Mouse (Mus musculus) stomach, embryonic 14.5 days (tissue): ENCODE measurements around the gene Rngtt. TPM values are rescaled to one million over a fixed set of nuclear protein-coding genes. Genes with fewer than 3 reads are reported as not detected.

Experiments used
- ATAC-seq: fragments of 200-750 bp; cut with Nextera tagmentation; 2 replicates; pipeline ENCODE4 v1.8.0; 2017; ENCODE audit warnings: low read depth, moderate TSS enrichment; ENCODE audit not compliant: insufficient number of reproducible peaks, insufficient read depth, low FRiP score
- H3K27ac ChIP-seq: fragments of 300-500 bp; sonication (generic); 2 replicates; pipeline ENCODE4 v1.5.1; 2014; ENCODE audit warnings: mild to moderate bottlenecking, low read length, moderate library complexity, mixed read lengths
- H3K27me3 ChIP-seq: fragments of 300-500 bp; sonication (generic); 2 replicates; pipeline ENCODE4 v1.6.1; 2014; ENCODE audit warnings: low read length, control low read depth, mixed read lengths; ENCODE audit not compliant: control insufficient read depth, insufficient read depth
- H3K36me3 ChIP-seq: fragments of 300-500 bp; sonication (generic); 2 replicates; pipeline ENCODE4 v1.6.1; 2014; ENCODE audit warnings: mild to moderate bottlenecking, control low read depth, low read length, moderate library complexity, mixed read lengths; ENCODE audit not compliant: control insufficient read depth, insufficient read depth
- H3K4me1 ChIP-seq: fragments of 300-500 bp; sonication (generic); 2 replicates; pipeline ENCODE4 v1.6.1; 2014; ENCODE audit warnings: low read length, control low read depth, mixed read lengths; ENCODE audit not compliant: control insufficient read depth, insufficient read depth
- H3K4me2 ChIP-seq: fragments of 300-500 bp; sonication (generic); replicated peaks from 2 replicates; pipeline ENCODE4 v1.6.1; 2014; ENCODE audit warnings: low read depth, low read length, control low read depth
- H3K4me3 ChIP-seq: fragments of 300-500 bp; sonication (generic); 2 replicates; pipeline ENCODE4 v1.5.1; 2014; ENCODE audit warnings: low read depth, low read length, control low read depth
- H3K9ac ChIP-seq: fragments of 300-500 bp; sonication (generic); replicated peaks from 2 replicates; pipeline ENCODE4 v1.6.1; 2014; ENCODE audit warnings: low read depth, mild to moderate bottlenecking, control low read depth, low read length, moderate library complexity, mixed read lengths
- H3K9me3 ChIP-seq: fragments of 300-500 bp; sonication (generic); 2 replicates; pipeline ENCODE4 v1.6.1; 2016; ENCODE audit warnings: low read depth, low read length, control low read depth; ENCODE audit not compliant: control insufficient read depth
- whole genome bisulfite sequencing: fragments of 180-500 bp; shearing (Covaris S2); extraction: QIAGEN DNeasy Blood & Tissue Kit; methylation state at CpG from one replicate; pipeline ENCODE4 v1.1.7; 2014; 5-methylcytosine and 5-hydroxymethylcytosine counted together
- polyA plus RNA-seq: library from polyadenylated mRNA; unstranded; fragments of >200 nt; fragmentation: Nextera tagmentation; extraction: Ambion mirVana; gene quantifications from 2 replicates; pipeline ENCODE4 v1.2.1, GENCODE M21; 2014

Rngtt gene
- polyA plus RNA-seq, 1 experiment from 2014 or later: 28.0 TPM

DNA sequence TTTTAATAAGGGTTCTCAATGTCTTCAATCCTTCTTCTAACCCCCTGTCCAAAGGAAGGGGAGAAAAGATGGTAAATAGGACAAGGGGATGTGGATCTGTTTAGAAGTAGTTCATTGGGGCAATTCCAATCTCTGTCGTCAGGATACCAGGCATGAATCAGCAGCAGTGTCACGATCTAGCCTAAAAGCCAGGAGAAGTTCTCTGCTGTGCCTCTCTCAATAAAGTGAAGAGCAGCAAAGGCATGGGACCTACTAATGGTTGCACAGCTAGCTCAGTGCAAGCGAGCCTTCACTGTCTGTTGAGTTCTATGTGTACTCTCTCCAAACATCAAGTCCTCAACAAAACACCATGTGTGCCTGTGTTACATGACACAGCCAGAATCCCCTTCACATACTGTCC lies 158.0 kb downstream of the Rngtt start:
- H3K27me3 ChIP-seq: no peaks in the 10 kb centered on the region

DNA sequence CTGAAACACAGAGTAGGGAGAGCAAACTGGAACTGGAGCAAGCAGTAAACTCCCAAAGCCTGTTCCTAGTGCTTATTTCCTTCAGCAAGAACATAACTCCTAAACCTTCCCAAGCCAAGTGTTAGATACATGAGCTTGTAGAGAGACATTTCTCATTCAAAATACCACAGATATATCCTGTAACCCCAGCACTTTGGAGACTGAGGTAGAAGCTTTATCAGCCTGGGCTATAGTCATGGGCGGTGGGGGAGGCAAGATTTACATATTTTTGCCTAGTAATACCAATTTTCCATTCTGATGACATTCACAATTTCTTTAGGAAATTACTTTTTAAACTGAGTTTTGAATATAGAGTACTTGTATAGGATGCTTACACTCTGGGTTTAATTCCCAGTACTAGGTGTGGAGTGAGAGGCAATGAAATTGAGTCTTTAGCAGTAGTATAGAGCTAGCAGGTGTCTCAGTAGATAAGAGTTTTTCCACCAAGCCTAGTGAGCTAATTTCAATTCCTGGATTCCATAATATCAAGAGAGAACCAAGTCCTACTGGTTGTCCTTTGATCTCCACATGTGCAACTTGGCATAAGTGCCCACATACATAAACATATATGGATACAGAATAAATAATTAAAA lies 160.7 kb downstream of the Rngtt start:
- no peak for ATAC-seq
- 89% methylated on average over 1 of the region's 1 CpGs for WGBS
- Histone ChIP-seq H3K36me3 (no peaks in the 10 kb centered on the region), H3K27me3 (no peaks in the 10 kb centered on the region), H3K4me2 (no peak overlapping the region), H3K9me3 (no peaks in the 10 kb centered on the region), H3K4me1 (no peaks in the 10 kb centered on the region), H3K9ac (no peak overlapping the region), H3K4me3 (no peak overlapping the region), H3K27ac (no peak overlapping the region)

More for the DNA sequence above, 158.0 kb downstream of the Rngtt start:
- Histone ChIP-seq H3K4me2 (no peak overlapping the region), H3K27ac (no peak overlapping the region), H3K4me3 (no peak overlapping the region), H3K9me3 (no peaks in the 10 kb centered on the region), H3K4me1 (no peaks in the 10 kb centered on the region), H3K36me3 (peaks cover 4% of the 10 kb centered on the region; the same call in 1 of the 2 replicates), H3K9ac (no peak overlapping the region)
- ATAC-seq: no peak
- WGBS: 91% methylated on average over 3 of the region's 3 CpGs

DNA sequence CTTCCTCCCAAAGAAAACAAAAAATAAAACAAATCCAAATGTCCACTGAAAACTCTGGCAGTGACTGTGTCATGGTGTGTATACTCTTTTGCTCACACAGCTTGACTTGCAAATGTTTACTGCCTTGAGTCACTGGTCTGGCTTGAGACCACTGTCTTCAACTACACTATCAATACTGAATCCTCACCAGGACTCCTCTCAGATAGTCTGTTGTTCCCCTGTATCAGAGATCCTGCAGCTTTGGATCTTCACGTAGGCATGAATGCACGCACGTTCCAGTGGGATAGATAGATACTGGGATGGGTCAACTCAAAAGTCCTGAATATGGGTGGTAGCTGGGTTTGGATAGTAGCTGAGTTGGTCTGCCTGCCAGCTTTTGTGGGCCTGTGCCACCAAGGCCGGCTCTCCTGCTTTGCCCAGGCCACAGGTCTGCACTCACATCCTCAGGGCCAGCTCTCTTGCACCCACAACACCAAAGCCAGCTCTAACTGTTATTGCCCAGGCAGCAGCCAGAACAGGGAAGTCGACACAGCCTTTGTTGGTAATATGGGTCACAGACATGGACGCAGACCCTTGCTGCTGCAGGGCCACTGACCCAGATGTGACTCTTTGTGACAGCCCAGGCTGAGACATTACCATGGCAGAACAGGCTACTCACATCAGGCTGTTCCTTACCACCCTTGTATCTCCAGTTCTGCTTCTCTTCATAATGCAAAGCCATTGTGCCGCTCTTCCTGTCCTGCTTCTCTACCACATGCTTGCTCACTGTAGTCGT lies 168.1 kb downstream of the Rngtt start:
- Histone ChIP-seq H3K27me3 (no peaks in the 10 kb centered on the region), H3K9me3 (no peaks in the 10 kb centered on the region), H3K4me2 (no peak overlapping the region), H3K4me3 (no peak overlapping the region), H3K27ac (no peak overlapping the region), H3K9ac (no peak overlapping the region), H3K36me3 (no peaks in the 10 kb centered on the region), H3K4me1 (no peaks in the 10 kb centered on the region)
- 93% methylated on average over 8 of the region's 8 CpGs for WGBS
- no peak for ATAC-seq

DNA sequence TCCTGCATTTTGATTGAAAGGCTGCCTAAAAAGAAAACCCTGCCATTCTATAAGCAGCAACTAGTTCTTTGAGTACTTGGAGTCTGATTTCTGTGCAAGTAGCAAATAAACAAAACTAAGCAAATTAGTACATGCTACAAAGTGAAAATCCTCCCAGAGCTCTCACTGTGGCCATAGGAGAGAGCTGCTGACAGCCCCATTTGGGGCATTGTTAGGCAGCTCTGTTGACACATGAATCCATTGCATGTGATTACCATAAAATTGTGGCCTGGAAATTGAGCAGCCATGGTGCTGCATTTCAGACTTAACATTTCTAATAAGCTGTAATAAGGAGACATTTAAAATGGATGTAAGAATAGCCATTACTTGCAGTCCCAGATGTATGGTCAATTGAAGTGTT lies 171.6 kb downstream of the Rngtt start:
- no peak overlapping the region for H3K4me3 ChIP-seq
- no peaks in the 10 kb centered on the region for H3K9me3 ChIP-seq
- no peak for ATAC-seq
- H3K4me1 ChIP-seq: no peaks in the 10 kb centered on the region
- no peaks in the 10 kb centered on the region for H3K36me3 ChIP-seq
- no peak overlapping the region for H3K9ac ChIP-seq
- H3K27ac ChIP-seq: no peak overlapping the region
- no peak overlapping the region for H3K4me2 ChIP-seq
- no peaks in the 10 kb centered on the region for H3K27me3 ChIP-seq

DNA sequence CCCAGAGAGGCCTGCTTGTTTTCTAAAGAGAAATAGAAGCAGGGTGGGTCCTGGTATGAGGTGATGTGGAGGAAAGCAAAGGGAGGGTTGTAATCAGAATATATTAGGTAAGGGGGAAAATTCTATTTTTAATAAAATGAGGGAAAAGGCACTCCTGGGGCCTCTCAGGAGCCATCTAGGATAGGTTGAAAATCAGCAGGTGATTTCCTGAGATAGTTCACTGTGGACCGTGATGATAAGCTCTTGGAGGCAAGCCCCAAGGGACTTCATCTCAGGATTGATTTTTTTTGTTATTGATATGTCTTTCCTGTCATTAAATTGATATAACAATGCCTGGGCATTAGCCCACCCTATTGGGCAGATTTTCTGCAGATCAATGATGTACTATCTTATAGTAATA lies 175.9 kb downstream of the Rngtt start:
- Histone ChIP-seq H3K9me3 (no peaks in the 10 kb centered on the region), H3K4me2 (no peak overlapping the region), H3K36me3 (no peaks in the 10 kb centered on the region), H3K27ac (no peak overlapping the region), H3K4me1 (no peaks in the 10 kb centered on the region), H3K27me3 (no peaks in the 10 kb centered on the region), H3K4me3 (no peak overlapping the region), H3K9ac (no peak overlapping the region)
- 82% methylated on average over 1 of the region's 1 CpGs for WGBS
- no peak for ATAC-seq

DNA sequence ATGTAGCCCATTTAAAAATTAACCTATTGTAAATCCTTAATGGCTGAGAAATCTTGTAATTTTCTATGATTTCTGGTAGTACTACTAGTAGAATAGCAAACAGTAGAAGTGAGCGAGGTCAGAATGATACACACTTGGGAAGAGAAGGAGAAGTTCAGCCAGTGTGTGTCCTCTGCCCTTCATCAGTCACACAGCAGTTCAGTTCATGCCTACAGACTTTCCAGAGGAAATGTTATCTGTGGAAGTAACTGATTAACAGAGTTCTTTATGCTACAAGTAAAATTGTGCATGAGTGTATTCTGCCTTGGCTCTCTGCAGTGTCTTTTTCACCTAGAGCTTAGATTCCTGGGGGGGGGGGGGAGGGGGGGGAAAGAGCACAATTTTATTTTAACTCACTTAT lies 181.0 kb downstream of the Rngtt start:
- no peaks in the 10 kb centered on the region for H3K36me3 ChIP-seq
- no peak overlapping the region for H3K4me3 ChIP-seq
- no peaks in the 10 kb centered on the region for H3K9me3 ChIP-seq
- no peak overlapping the region for H3K27ac ChIP-seq
- H3K4me1 ChIP-seq: no peaks in the 10 kb centered on the region
- 0 out of 2 replicates have a peak, but pooled peaks have one; percentile 23 for ATAC-seq
- H3K4me2 ChIP-seq: no peak overlapping the region
- no peak overlapping the region for H3K9ac ChIP-seq
- WGBS: 65% methylated on average over 1 of the region's 1 CpGs
- H3K27me3 ChIP-seq: no peaks in the 10 kb centered on the region

DNA sequence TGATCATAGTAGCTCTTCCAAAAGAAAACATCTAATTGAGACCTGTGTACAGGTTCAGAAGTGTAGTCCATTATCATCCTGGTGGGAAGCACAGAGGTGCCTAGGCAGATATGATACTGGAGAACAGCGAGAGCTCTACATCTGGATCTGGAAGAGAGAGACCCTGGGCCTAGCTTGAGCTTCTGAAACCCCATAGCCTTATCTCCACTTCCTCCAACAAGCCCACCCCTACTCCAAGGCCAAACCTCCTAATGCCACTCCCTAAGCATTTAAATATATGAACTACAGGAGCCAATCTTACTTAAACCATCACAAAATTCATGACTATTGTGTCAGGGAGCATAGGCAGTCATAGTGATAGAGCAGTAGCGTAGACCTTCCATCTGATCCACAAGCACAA lies 184.3 kb downstream of the Rngtt start:
- 100% methylated on average over 2 of the region's 2 CpGs for WGBS
- H3K27me3 ChIP-seq: no peaks in the 10 kb centered on the region
- ATAC-seq: no peak

DNA sequence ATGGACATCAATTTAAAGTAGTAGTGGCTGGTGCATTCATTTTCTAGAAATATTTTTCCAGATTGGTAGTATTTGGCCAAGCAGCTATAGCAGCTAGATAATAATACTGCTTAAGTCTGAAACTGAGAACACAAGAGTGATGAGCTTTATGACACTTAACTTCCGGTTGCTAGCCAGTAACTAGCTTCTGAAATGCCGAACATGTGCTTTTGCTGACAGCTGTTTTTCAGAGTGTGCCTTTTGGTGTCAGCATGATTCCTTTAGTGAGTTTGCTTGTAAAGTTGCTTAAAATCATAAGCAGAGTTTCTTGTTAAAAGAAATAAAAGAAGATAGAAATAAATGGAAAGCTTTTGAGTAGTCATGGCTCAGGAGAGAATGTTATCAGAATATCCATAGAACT lies 186.9 kb downstream of the Rngtt start:
- Histone ChIP-seq H3K36me3 (no peaks in the 10 kb centered on the region; the same call in 1 of the 2 replicates), H3K9me3 (no peaks in the 10 kb centered on the region), H3K4me1 (0 out of 2 replicates have a peak, but pooled peaks cover 3% of the 10 kb centered on the region), H3K27ac (no peak overlapping the region), H3K27me3 (no peaks in the 10 kb centered on the region), H3K9ac (no peak overlapping the region), H3K4me3 (no peak overlapping the region), H3K4me2 (no peak overlapping the region)
- no peak for ATAC-seq
- WGBS: 52% methylated on average over 2 of the region's 2 CpGs

More for the DNA sequence above, 184.3 kb downstream of the Rngtt start:
- no peak overlapping the region for H3K27ac ChIP-seq
- H3K36me3 ChIP-seq: no peaks in the 10 kb centered on the region
- H3K9me3 ChIP-seq: no peaks in the 10 kb centered on the region
- H3K4me1 ChIP-seq: 0 out of 2 replicates have a peak, but pooled peaks cover 3% of the 10 kb centered on the region
- no peak overlapping the region for H3K4me3 ChIP-seq
- H3K9ac ChIP-seq: no peak overlapping the region
- no peak overlapping the region for H3K4me2 ChIP-seq
